Mouse (Mus musculus): ENCODE results near the gene Rnf103.

The Rnf103 gene

DNA sequence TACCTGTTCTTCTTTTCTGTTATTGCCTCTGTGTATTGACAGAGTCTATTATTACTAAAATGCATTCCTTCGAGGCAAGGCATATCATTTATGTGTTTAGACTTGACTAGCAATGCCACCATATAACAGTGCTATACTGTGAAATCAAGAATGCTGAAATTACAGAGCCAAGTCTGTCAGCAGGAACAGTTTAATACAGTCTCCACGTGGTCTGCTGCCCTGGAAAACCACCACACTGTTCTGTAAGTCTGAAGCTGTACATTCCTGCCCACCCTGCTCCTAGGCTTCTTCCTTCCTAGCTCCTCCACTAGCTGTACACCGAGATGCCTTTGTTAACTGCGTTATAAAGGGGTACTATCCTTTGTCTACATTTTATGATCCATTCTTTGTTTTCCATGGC is 1.6 kb upstream of the Rnf103 start:
- no peak for DNase-seq (ENCODE audit: low spot score in 2 of 2)

- no peak for DNase-seq (ENCODE audit: low spot score in 2 of 2)
Measured at GRCm38 (mm10) chr6:71492756-71493674, 679 bp upstream of the Rnf103 start.

- DNase-seq (ENCODE audit: low spot score in 2 of 2), result peak; percentile 25 to 43
Measured at GRCm38 (mm10) chr6:71494341-71495020, 787 bp downstream of the Rnf103 start.

DNA sequence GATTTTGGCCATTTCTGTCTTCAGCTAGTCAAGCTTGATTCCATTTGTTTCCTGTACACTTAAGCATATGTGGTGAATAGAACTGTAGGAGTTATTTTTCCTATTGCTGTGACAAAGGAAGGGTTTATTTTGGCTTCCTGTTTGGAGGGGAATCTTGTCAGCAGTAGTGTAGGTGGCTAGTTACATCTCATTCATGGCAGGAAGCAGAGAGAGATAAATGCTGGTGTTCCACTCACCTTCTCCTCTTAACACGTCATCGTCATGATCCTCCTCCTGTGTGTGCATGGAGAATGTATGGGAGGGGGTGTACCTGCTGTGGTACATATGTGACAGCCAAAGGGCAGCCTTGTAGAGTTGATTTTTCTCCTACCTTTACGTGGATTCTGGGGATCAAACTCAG is 6.9 kb downstream of the Rnf103 start:
- no peak for DNase-seq (ENCODE audit: low spot score in 2 of 2)

DNA sequence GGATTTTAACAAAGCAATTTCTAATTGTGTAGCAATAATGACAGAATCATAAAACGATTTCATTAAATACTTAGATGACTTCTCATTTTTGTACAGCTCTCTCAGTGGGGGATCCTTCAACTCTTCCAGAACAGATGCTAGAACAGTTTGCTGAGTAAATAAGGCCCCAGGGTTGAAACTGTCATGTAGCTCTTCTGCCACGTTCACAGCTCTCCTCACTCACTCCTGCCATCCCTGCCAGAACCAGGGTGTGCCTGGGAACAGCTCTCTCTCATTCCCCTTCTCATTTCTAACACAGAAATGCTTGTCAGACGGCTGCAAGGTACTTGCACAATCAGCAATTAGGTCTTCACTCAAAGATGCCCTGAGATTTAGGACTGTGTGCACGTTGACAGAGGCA is 9.3 kb downstream of the Rnf103 start:
- DNase-seq (ENCODE audit: low spot score in 2 of 2), result no peak

GRCm38 (mm10) chr6:71503670-71504069 is 10.0 kb downstream of the Rnf103 start:
- no peak for DNase-seq (ENCODE audit: low spot score in 2 of 2)

- DNase-seq (ENCODE audit: low spot score in 2 of 2), result no peak
Measured at GRCm38 (mm10) chr6:71504091-71504490, 10.4 kb downstream of the Rnf103 start.

GRCm38 (mm10) chr6:71505671-71506070 is 12.0 kb downstream of the Rnf103 start:
- no peak for DNase-seq (ENCODE audit: low spot score in 2 of 2)

GRCm38 (mm10) chr6:71519476-71519875 is 25.8 kb downstream of the Rnf103 start:
- no peak for DNase-seq (ENCODE audit: low spot score in 2 of 2)

- DNase-seq (ENCODE audit: low spot score in 2 of 2), result no peak
Measured at GRCm38 (mm10) chr6:71525556-71525955, 31.9 kb downstream of the Rnf103 start.

DNA sequence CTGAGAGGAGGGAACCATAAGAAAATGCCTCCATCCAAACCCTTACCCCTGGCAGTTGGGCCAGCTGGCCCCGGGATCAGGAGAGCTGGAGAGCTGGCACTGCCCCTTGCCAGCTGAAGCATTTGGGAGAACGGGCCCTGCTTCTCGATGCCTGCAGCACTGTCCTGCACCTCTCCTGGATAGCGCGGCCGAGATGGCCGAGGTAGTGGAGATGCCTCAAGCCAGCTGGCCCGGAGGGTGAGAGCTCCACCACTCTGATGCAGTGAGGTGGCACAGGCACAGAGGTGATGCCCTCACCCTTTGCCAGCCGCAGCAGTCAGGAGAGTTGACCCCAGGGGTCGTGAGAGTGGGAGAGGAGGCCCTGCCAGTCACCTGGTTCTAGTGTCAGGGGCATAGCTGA is 33.4 kb downstream of the Rnf103 start:
- no peak for DNase-seq (ENCODE audit: low spot score in 2 of 2)

GRCm38 (mm10) chr6:71527826-71528225 is 34.1 kb downstream of the Rnf103 start:
- DNase-seq (ENCODE audit: low spot score in 2 of 2), result no peak

DNA sequence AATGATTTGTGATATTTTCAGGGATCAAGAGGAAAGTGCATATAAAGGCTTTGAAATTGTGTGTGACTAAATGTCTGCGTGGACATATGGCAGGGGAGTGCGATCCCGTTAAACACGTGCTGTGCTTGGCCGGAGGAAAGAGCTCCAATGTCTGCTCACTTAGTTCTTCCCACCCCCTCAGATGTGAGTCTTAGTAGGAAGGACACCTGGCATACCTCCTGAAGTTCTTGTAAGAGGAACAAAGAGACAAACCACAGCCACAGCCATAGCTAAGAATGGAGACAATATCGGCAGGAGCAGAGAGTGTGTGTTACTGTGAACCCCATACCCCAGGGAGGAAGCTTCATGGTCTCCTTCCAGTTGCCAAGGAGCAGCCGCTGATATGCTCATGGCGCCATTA is 36.5 kb downstream of the Rnf103 start:
- no peak for DNase-seq (ENCODE audit: low spot score in 2 of 2)

- no peak for DNase-seq (ENCODE audit: low spot score in 2 of 2)
Measured at GRCm38 (mm10) chr6:71537286-71537685, 43.6 kb downstream of the Rnf103 start.

DNA sequence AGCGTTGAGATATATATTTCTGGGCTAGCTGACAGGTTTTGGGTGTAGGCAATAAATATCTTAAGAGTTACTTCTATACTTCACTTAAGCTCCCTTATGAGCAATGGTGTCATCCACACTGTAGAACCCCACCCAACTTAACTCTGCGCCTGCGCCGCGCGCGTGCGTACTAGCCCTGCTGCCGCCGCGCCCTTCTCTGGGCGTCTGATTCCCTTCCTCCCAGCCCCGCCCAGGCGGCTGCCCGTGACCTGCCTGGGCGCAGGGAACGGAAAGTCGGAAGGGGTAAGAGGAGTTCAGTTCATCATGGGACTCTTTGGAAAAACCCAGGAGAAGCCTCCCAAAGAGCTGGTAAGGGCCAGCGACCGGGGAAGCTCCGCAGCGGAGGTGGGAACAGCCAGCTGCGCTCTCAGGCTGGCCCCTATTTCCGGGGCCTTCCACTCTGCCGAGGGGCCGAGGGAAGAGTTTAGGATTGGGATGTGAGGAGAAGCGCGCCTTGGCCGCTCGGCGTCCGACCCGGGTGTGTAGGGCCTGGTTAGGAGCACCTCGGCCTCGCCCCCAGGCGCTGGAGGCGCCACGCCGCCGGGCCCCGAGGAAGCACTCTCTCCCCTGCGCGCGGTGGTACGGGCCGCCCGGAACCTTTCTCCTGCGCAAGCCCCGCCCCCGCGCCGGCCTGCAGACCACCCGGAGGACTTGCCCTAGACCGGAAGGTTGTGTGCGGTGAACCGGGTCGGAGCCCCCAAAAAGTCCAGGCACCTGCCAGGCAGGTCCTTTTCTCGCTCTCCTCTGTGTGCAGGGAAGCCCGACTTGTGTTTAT is 50.2 kb downstream of the Rnf103 start, which contains the start of gene Chmp3:
Gene Chmp3 (plus strand): TSS at position 112 of the 814 bp plus-strand sequence.
- DNase-seq (ENCODE audit: low spot score in 2 of 2), result peak; percentile 95 to 96

- no peak for DNase-seq (ENCODE audit: low spot score in 2 of 2)
Measured at GRCm38 (mm10) chr6:71555507-71555951, 61.8 kb downstream of the Rnf103 start.

GRCm38 (mm10) chr6:71556826-71557225 is 63.1 kb downstream of the Rnf103 start:
- no peak for DNase-seq (ENCODE audit: low spot score in 2 of 2)
